Mouse (Mus musculus) kidney, embryonic 15.5 days (tissue): Measurements from ENCODE around the gene Osbpl10. TPM values are rescaled to one million over a fixed set of nuclear protein-coding genes. Genes with fewer than 3 reads are reported as not detected.

Experiments used
- ATAC-seq: fragments of 200-750 bp; cut with Nextera tagmentation; replicated peaks from 2 replicates; pipeline ENCODE4 v1.8.0; 2017; ENCODE audit warnings: moderate TSS enrichment; ENCODE audit not compliant: low FRiP score
- H3K27ac ChIP-seq: fragments of 300-500 bp; sonication (generic); 2 replicates; pipeline ENCODE4 v1.5.1; 2015; ENCODE audit warnings: mild to moderate bottlenecking, inconsistent platforms
- H3K27me3 ChIP-seq: fragments of 300-500 bp; sonication (generic); 2 replicates; pipeline ENCODE4 v1.6.1; 2015; ENCODE audit warnings: inconsistent platforms
- H3K36me3 ChIP-seq: fragments of 300-500 bp; sonication (generic); 2 replicates; pipeline ENCODE4 v1.6.1; 2015; ENCODE audit warnings: inconsistent platforms
- H3K4me1 ChIP-seq: fragments of 300-500 bp; sonication (generic); 2 replicates; pipeline ENCODE4 v1.6.1; 2015; ENCODE audit warnings: inconsistent platforms
- H3K4me2 ChIP-seq: fragments of 300-500 bp; sonication (generic); 2 replicates; pipeline ENCODE4 v1.6.1; 2015; ENCODE audit warnings: moderate library complexity, mild to moderate bottlenecking, inconsistent platforms
- H3K4me3 ChIP-seq: fragments of 300-500 bp; sonication (generic); replicated peaks from 2 replicates; pipeline ENCODE4 v1.5.1; 2015; ENCODE audit warnings: mild to moderate bottlenecking, inconsistent platforms
- H3K9ac ChIP-seq: fragments of 300-500 bp; sonication (generic); 2 replicates; pipeline ENCODE4 v1.6.1; 2015; ENCODE audit warnings: mild to moderate bottlenecking, inconsistent platforms
- H3K9me3 ChIP-seq: fragments of 300-500 bp; sonication (generic); replicated peaks from 2 replicates; pipeline ENCODE4 v1.6.1; 2016; ENCODE audit warnings: inconsistent platforms
- WGBS: fragments of 180-500 bp; shearing (Covaris S2); methylation state at CpG from one replicate; pipeline ENCODE4 v1.1.7; 2015; ENCODE audit warnings: mixed read lengths; 5-methylcytosine and 5-hydroxymethylcytosine counted together
- polyA plus RNA-seq: library from polyadenylated mRNA; unstranded; fragments of >200 nt; fragmentation: Nextera tagmentation; extraction: Ambion mirVana; gene quantifications from 2 replicates; pipeline ENCODE4 v1.2.1, GENCODE M21; 2015

Osbpl10 gene
- polyA plus RNA-seq, 1 experiment from 2014 or later: 3.1 TPM

DNA sequence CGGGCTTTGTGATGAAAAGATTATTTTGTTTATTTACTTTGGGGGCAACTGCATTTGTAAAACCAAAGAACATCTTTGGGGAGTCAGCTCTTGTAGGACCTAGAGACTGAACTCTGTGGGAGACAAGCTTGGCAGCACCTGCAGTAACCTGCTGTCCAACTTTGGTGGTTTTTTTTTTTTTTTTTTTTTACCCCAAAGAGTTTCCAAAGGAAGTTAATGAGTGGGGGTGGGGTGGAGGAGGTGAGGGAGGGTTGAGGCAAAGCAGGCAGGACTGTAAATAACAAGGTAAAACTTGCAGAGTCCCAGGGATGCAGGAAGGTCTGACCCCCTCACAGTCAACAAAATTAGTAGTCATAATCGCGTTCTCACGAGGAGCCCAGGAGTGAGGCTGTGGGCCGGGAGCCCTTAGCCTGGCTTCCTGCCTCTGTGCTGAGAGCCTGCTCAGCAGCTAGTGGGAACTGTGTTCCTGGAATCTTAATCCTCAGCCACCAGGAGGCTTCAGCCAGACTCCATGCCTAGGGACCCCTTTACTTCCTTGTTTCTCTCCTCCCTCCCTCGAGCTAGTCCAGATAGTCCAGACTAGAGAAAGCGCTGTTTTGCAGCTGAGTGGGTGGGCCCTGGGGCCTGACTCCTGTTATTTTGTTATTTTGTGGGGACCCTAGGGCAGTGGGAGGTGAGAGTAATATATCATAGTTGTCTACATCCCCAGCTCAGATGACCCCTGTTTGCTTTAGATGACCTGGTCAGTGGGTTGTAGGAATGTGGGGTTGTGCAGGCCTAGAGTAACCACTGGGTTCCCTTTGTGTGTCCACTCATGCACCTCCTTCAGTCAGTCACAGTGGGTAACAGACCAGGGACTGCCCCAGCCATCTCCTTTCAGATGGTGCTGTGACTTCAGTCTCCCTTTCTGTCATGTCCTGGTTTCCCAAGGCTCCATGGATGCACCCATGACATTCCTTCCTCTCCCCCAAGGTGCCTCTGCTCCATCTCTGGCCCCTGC, 236.5 kb downstream of the Osbpl10 start:
- H3K9me3 ChIP-seq: no peaks in the 10 kb centered on the region
- peak; percentile 59 for ATAC-seq
- 0 out of 2 replicates have a peak overlapping the region, but pooled peaks have one; percentile 3 for H3K4me2 ChIP-seq
- peaks cover 26% of the 10 kb centered on the region for H3K4me1 ChIP-seq
- peak overlapping the region; percentile 79 for H3K27ac ChIP-seq
- no peak overlapping the region; the same call in 1 of the 2 replicates for H3K9ac ChIP-seq
- H3K36me3 ChIP-seq: no peaks in the 10 kb centered on the region
- WGBS: 11% methylated on average over 7 of the region's 7 CpGs
- H3K4me3 ChIP-seq: no peak overlapping the region
- peaks cover 12% of the 10 kb centered on the region for H3K27me3 ChIP-seq

- Histone ChIP-seq H3K9me3 (no peaks in the 10 kb centered on the region), H3K4me1 (peaks cover 28% of the 10 kb centered on the region), H3K36me3 (no peaks in the 10 kb centered on the region), H3K9ac (no peak overlapping the region), H3K27me3 (peaks cover 12% of the 10 kb centered on the region), H3K4me2 (peak overlapping the region; percentile 52), H3K27ac (peak overlapping the region; percentile 79), H3K4me3 (0 out of 2 replicates have a peak overlapping the region, but pooled peaks have one; percentile 24)
- WGBS: 24% methylated on average over 21 of the region's 21 CpGs
- peak; percentile 81 for ATAC-seq
Measured at GRCm38 (mm10) chr9:115215830-115216701, 237.7 kb downstream of the Osbpl10 start.

GRCm38 (mm10) chr9:115217984-115218383, 239.6 kb downstream of the Osbpl10 start:
- H3K27ac ChIP-seq: no peak overlapping the region
- H3K9me3 ChIP-seq: no peaks in the 10 kb centered on the region
- no peak for ATAC-seq
- H3K27me3 ChIP-seq: peaks cover 5% of the 10 kb centered on the region
- WGBS: 28% methylated on average over 9 of the region's 9 CpGs
- no peak overlapping the region for H3K4me3 ChIP-seq
- no peak overlapping the region for H3K9ac ChIP-seq
- H3K4me2 ChIP-seq: no peak overlapping the region
- H3K4me1 ChIP-seq: peaks cover 28% of the 10 kb centered on the region
- no peaks in the 10 kb centered on the region for H3K36me3 ChIP-seq

DNA sequence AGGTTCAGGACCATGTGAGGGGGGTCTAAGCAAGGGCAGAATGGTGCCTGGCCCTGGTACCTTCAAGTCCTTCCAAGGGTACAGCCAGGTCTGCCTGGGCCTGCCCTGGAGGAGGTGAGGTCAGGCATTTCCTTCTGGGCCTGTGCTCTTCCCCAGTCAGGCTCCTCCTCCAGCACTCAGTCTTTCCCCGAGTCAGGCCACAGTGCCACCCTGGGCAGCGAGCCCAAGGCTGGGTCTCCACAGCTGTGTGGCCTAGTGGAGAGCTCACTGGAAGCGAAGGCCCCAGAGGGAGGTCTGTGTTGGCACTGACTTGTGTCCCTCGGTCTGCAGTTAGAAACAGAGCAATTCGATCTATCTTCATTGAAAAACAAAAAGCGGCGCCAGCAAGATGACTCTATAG, 242.1 kb downstream of the Osbpl10 start:
- Histone ChIP-seq H3K9me3 (no peaks in the 10 kb centered on the region), H3K9ac (no peak overlapping the region), H3K36me3 (no peaks in the 10 kb centered on the region), H3K4me1 (peaks cover 14% of the 10 kb centered on the region), H3K4me2 (no peak overlapping the region), H3K27me3 (no peaks in the 10 kb centered on the region), H3K4me3 (no peak overlapping the region), H3K27ac (no peak overlapping the region)
- 75% methylated on average over 7 of the region's 7 CpGs for WGBS
- no peak for ATAC-seq

DNA sequence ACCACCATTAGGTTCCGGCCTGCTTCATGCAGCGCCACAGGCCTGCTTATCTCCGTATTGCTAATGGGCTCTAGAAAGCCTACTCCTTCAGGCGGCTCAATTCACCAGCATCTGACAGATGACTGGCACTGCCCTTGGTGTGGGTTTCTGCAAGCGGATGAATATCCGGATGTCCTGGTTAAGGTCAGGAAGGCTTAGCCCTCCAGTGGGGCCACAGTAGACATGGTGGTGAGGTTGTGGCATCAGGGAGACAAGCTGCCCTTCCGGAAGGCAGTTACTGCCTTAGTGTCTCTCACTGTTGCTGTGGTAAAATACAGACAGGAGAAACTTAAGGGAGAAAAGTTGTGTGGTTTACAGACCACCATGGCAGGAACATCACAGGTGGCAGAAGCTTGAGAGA, 242.9 kb downstream of the Osbpl10 start:
- Histone ChIP-seq H3K27me3 (no peaks in the 10 kb centered on the region), H3K4me3 (no peak overlapping the region), H3K27ac (no peak overlapping the region), H3K36me3 (no peaks in the 10 kb centered on the region), H3K4me2 (no peak overlapping the region), H3K9ac (no peak overlapping the region), H3K9me3 (no peaks in the 10 kb centered on the region), H3K4me1 (peaks cover 7% of the 10 kb centered on the region; the same call in 1 of the 2 replicates)
- ATAC-seq: no peak
- 84% methylated on average over 7 of the region's 7 CpGs for WGBS

GRCm38 (mm10) chr9:115224744-115225354, 246.5 kb downstream of the Osbpl10 start:
- no peak overlapping the region for H3K9ac ChIP-seq
- no peak overlapping the region for H3K4me3 ChIP-seq
- peaks cover 14% of the 10 kb centered on the region; the same call in 1 of the 2 replicates for H3K4me1 ChIP-seq
- no peak overlapping the region for H3K4me2 ChIP-seq
- H3K27me3 ChIP-seq: no peaks in the 10 kb centered on the region
- 62% methylated on average over 7 of the region's 7 CpGs for WGBS
- H3K9me3 ChIP-seq: no peaks in the 10 kb centered on the region
- ATAC-seq: no peak
- no peaks in the 10 kb centered on the region for H3K36me3 ChIP-seq
- no peak overlapping the region for H3K27ac ChIP-seq

DNA sequence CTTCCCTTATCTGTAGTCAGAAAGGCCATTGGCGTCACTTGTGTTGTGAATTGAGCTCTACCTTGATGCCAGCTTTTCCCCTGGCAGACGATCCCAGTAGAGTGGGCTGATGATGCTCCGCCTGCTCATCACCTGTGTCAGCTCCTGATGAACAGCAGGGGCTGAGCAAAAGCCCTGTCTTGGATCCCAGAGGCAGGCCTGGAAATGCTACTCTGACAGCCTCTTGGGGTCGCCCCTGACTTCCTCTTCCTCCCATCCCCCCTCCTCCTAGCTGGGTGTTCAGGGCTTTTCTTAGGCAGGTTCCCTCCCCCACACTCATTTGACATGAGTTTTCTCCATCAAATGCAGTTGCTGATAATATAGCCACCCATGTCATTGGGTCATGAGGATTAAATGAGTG, 250.8 kb downstream of the Osbpl10 start:
- H3K4me2 ChIP-seq: no peak overlapping the region
- no peak for ATAC-seq
- peaks cover under 1% of the 10 kb centered on the region for H3K36me3 ChIP-seq
- H3K4me3 ChIP-seq: no peak overlapping the region
- H3K27me3 ChIP-seq: no peaks in the 10 kb centered on the region
- WGBS: 85% methylated on average over 4 of the region's 4 CpGs
- peaks cover 17% of the 10 kb centered on the region; the same call in 1 of the 2 replicates for H3K4me1 ChIP-seq
- no peak overlapping the region for H3K9ac ChIP-seq
- H3K27ac ChIP-seq: no peak overlapping the region
- H3K9me3 ChIP-seq: no peaks in the 10 kb centered on the region

GRCm38 (mm10) chr9:115229676-115230075, 251.3 kb downstream of the Osbpl10 start:
- H3K36me3 ChIP-seq: peaks cover 4% of the 10 kb centered on the region
- H3K4me2 ChIP-seq: no peak overlapping the region
- peak; percentile 29; the same call in 1 of the 2 replicates for ATAC-seq
- no peaks in the 10 kb centered on the region for H3K9me3 ChIP-seq
- 62% methylated on average over 10 of the region's 10 CpGs for WGBS
- no peak overlapping the region for H3K4me3 ChIP-seq
- no peak overlapping the region for H3K9ac ChIP-seq
- no peak overlapping the region for H3K27ac ChIP-seq
- H3K4me1 ChIP-seq: peaks cover 17% of the 10 kb centered on the region; the same call in 1 of the 2 replicates
- no peaks in the 10 kb centered on the region for H3K27me3 ChIP-seq

GRCm38 (mm10) chr9:115230141-115230540, 251.8 kb downstream of the Osbpl10 start:
- H3K4me2 ChIP-seq: no peak overlapping the region
- peaks cover 4% of the 10 kb centered on the region for H3K36me3 ChIP-seq
- no peak overlapping the region for H3K4me3 ChIP-seq
- WGBS: 23% methylated on average over 3 of the region's 3 CpGs
- ATAC-seq: peak; percentile 40; the same call in 1 of the 2 replicates
- no peak overlapping the region for H3K9ac ChIP-seq
- H3K9me3 ChIP-seq: no peaks in the 10 kb centered on the region
- no peaks in the 10 kb centered on the region for H3K27me3 ChIP-seq
- H3K27ac ChIP-seq: no peak overlapping the region
- peaks cover 17% of the 10 kb centered on the region; the same call in 1 of the 2 replicates for H3K4me1 ChIP-seq

DNA sequence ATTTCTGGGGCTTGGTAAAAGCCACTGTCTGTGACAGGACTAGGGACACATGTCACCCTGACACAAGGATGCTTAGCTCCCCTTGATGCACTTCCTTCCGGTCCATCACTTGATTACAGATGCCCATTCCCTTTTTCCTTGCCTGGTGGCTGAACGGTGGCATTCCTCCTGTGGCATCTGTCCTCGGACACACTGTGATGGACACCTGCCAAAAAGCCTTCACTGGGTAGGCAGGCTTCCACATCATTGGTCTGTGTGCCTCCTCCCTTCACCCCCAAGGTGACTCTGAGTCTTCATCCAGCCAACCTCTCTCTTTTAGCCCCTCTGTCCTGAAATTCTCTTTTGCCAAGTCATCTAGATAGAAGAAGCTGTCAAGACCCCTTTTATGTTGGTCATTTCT, 253.1 kb downstream of the Osbpl10 start:
- WGBS: 90% methylated on average over 3 of the region's 3 CpGs
- no peak for ATAC-seq
- H3K9me3 ChIP-seq: no peaks in the 10 kb centered on the region
- H3K36me3 ChIP-seq: peaks cover 6% of the 10 kb centered on the region
- H3K27ac ChIP-seq: no peak overlapping the region
- no peak overlapping the region for H3K4me3 ChIP-seq
- no peak overlapping the region for H3K9ac ChIP-seq
- H3K4me2 ChIP-seq: no peak overlapping the region
- H3K27me3 ChIP-seq: no peaks in the 10 kb centered on the region
- H3K4me1 ChIP-seq: peaks cover 17% of the 10 kb centered on the region; the same call in 1 of the 2 replicates

GRCm38 (mm10) chr9:115233721-115234120, 255.4 kb downstream of the Osbpl10 start:
- WGBS: 91% methylated on average over 5 of the region's 5 CpGs
- no peak for ATAC-seq

More at GRCm38 (mm10) chr9:115233721-115234120, 255.4 kb downstream of the Osbpl10 start:
- no peaks in the 10 kb centered on the region for H3K9me3 ChIP-seq
- H3K4me2 ChIP-seq: no peak overlapping the region
- H3K4me3 ChIP-seq: no peak overlapping the region
- H3K9ac ChIP-seq: no peak overlapping the region
- peaks cover 7% of the 10 kb centered on the region for H3K36me3 ChIP-seq
- peaks cover 9% of the 10 kb centered on the region; the same call in 1 of the 2 replicates for H3K4me1 ChIP-seq
- no peak overlapping the region for H3K27ac ChIP-seq
- H3K27me3 ChIP-seq: no peaks in the 10 kb centered on the region
